Mouse (Mus musculus) embryo, embryonic 10.5 days (tissue): Measurements from ENCODE around the gene Baz1b.

Experiments
- DNase-seq: peaks from one replicate; pipeline ENCODE4 v3.0.0-alpha.2; 2015; ENCODE audit warnings: low spot score

Gene Baz1b

GRCm38 (mm10) chr5:135236571-135236970 is 49.5 kb downstream of the Baz1b start:
- DNase-seq = peak; percentile 75

GRCm38 (mm10) chr5:135238832-135239231 is 51.8 kb downstream of the Baz1b start:
- DNase-seq = no peak

GRCm38 (mm10) chr5:135241474-135241873 is 54.4 kb downstream of the Baz1b start:
- no peak for DNase-seq

GRCm38 (mm10) chr5:135242136-135242535 is 55.1 kb downstream of the Baz1b start:
- no peak for DNase-seq

GRCm38 (mm10) chr5:135242608-135243007 is 55.5 kb downstream of the Baz1b start:
- DNase-seq = no peak

GRCm38 (mm10) chr5:135243166-135243565 is 56.1 kb downstream of the Baz1b start:
- no peak for DNase-seq

GRCm38 (mm10) chr5:135246531-135246930 is 59.5 kb downstream of the Baz1b start:
- no peak for DNase-seq

GRCm38 (mm10) chr5:135247337-135247736 is 60.3 kb downstream of the Baz1b start:
- DNase-seq = no peak

GRCm38 (mm10) chr5:135248956-135249676 is 62.1 kb downstream of the Baz1b start:
- DNase-seq = no peak

- peak; percentile 38 for DNase-seq
Measured at GRCm38 (mm10) chr5:135250186-135251078, 63.4 kb downstream of the Baz1b start.

- DNase-seq = peak; percentile 95
Measured at GRCm38 (mm10) chr5:135251079-135251454, 64.0 kb downstream of the Baz1b start, which contains the start of gene Fzd9. TSS of gene Fzd9 (minus strand) at chr5:135251230.

GRCm38 (mm10) chr5:135253741-135254401 is 66.8 kb downstream of the Baz1b start:
- DNase-seq = peak; percentile 92

- DNase-seq = no peak
Measured at GRCm38 (mm10) chr5:135256166-135256565, 69.1 kb downstream of the Baz1b start.

- DNase-seq = no peak
Measured at GRCm38 (mm10) chr5:135257559-135257958, 70.5 kb downstream of the Baz1b start.

GRCm38 (mm10) chr5:135258280-135259150 is 71.5 kb downstream of the Baz1b start:
- peak; percentile 46 for DNase-seq

- peak; percentile 66 for DNase-seq
Measured at GRCm38 (mm10) chr5:135263866-135264503, 76.9 kb downstream of the Baz1b start.

- DNase-seq = peak; percentile 54
Measured at GRCm38 (mm10) chr5:135264548-135264947, 77.5 kb downstream of the Baz1b start.

- no peak for DNase-seq
Measured at GRCm38 (mm10) chr5:135269451-135269850, 82.4 kb downstream of the Baz1b start.

- DNase-seq = no peak
Measured at GRCm38 (mm10) chr5:135270361-135270760, 83.3 kb downstream of the Baz1b start.

- DNase-seq = no peak
Measured at GRCm38 (mm10) chr5:135271563-135272165, 84.6 kb downstream of the Baz1b start.
